Mouse (Mus musculus) forebrain, embryonic 15.5 days (tissue): ENCODE measurements around the gene Atp1a4. TPM values are rescaled to one million over a fixed set of nuclear protein-coding genes. Genes with fewer than 3 reads are reported as not detected.

Experiments used
- ATAC-seq: fragments of 200-750 bp; cut with Nextera tagmentation; replicated peaks from 2 replicates; pipeline ENCODE4 v1.8.0; 2017; ENCODE audit warnings: mild to moderate bottlenecking, moderate TSS enrichment, moderate library complexity
- H3K27ac ChIP-seq: fragments of 300-500 bp; sonication (generic); replicated peaks from 2 replicates; pipeline ENCODE4 v1.5.1; 2015; ENCODE audit warnings: mild to moderate bottlenecking, inconsistent platforms
- H3K27me3 ChIP-seq: fragments of 300-500 bp; sonication (generic); 2 replicates; pipeline ENCODE4 v1.6.1; 2015; ENCODE audit warnings: inconsistent platforms
- H3K36me3 ChIP-seq: fragments of 300-500 bp; sonication (generic); 2 replicates; pipeline ENCODE4 v1.6.1; 2015; ENCODE audit warnings: mild to moderate bottlenecking, inconsistent platforms
- H3K4me1 ChIP-seq: fragments of 300-500 bp; sonication (generic); 2 replicates; pipeline ENCODE4 v1.6.1; 2015; ENCODE audit warnings: inconsistent platforms
- H3K4me2 ChIP-seq: fragments of 300-500 bp; sonication (generic); replicated peaks from 2 replicates; pipeline ENCODE4 v1.6.1; 2015; ENCODE audit warnings: mild to moderate bottlenecking, inconsistent platforms
- H3K4me3 ChIP-seq: fragments of 300-500 bp; sonication (generic); 2 replicates; pipeline ENCODE4 v1.5.1; 2015; ENCODE audit warnings: mild to moderate bottlenecking, inconsistent platforms
- H3K9ac ChIP-seq: fragments of 300-500 bp; sonication (generic); replicated peaks from 2 replicates; pipeline ENCODE4 v1.6.1; 2015; ENCODE audit warnings: mild to moderate bottlenecking, inconsistent platforms
- H3K9me3 ChIP-seq: fragments of 300-500 bp; sonication (generic); 2 replicates; pipeline ENCODE4 v1.6.1; 2016; ENCODE audit warnings: inconsistent platforms
- WGBS: fragments of 180-500 bp; shearing (Covaris S2); methylation state at CpG from one replicate; pipeline ENCODE4 v1.1.7; 2015; ENCODE audit warnings: mixed read lengths; 5-methylcytosine and 5-hydroxymethylcytosine counted together
- polyA plus RNA-seq: library from polyadenylated mRNA; unstranded; fragments of >200 nt; fragmentation: Nextera tagmentation; extraction: Ambion mirVana; gene quantifications from 2 replicates; pipeline ENCODE4 v1.2.1, GENCODE M21; 2015

Atp1a4 gene
- polyA plus RNA-seq, 1 experiment from 2014 or later, result 0.10 TPM

GRCm38 (mm10) chr1:172186401-172187289 lies 71.6 kb downstream of the Atp1a4 start:
- no peaks in the 10 kb centered on the region for H3K9me3 ChIP-seq
- H3K4me3 ChIP-seq, result no peak overlapping the region
- no peaks in the 10 kb centered on the region for H3K27me3 ChIP-seq
- H3K4me2 ChIP-seq, result no peak overlapping the region
- H3K27ac ChIP-seq, result no peak overlapping the region
- 94% methylated on average over 10 of the region's 10 CpGs for WGBS
- H3K36me3 ChIP-seq, result peaks cover 66% of the 10 kb centered on the region
- no peaks in the 10 kb centered on the region for H3K4me1 ChIP-seq
- H3K9ac ChIP-seq, result no peak overlapping the region
- ATAC-seq, result no peak

- Histone ChIP-seq H3K4me1 (no peaks in the 10 kb centered on the region), H3K4me3 (no peak overlapping the region), H3K9me3 (no peaks in the 10 kb centered on the region), H3K27me3 (no peaks in the 10 kb centered on the region), H3K4me2 (no peak overlapping the region), H3K36me3 (peaks cover 65% of the 10 kb centered on the region), H3K27ac (no peak overlapping the region), H3K9ac (no peak overlapping the region)
- ATAC-seq, result no peak
Measured at GRCm38 (mm10) chr1:172183915-172184314, 74.3 kb downstream of the Atp1a4 start.

GRCm38 (mm10) chr1:172183056-172183455 lies 75.2 kb downstream of the Atp1a4 start:
- Histone ChIP-seq H3K4me1 (no peaks in the 10 kb centered on the region), H3K4me3 (no peak overlapping the region), H3K9me3 (no peaks in the 10 kb centered on the region), H3K27ac (no peak overlapping the region), H3K27me3 (no peaks in the 10 kb centered on the region), H3K4me2 (no peak overlapping the region), H3K9ac (no peak overlapping the region), H3K36me3 (peaks cover 60% of the 10 kb centered on the region)
- 95% methylated on average over 6 of the region's 6 CpGs for WGBS
- no peak for ATAC-seq

- Histone ChIP-seq H3K27me3 (no peaks in the 10 kb centered on the region), H3K4me3 (no peak overlapping the region), H3K9me3 (no peaks in the 10 kb centered on the region), H3K36me3 (peaks cover 54% of the 10 kb centered on the region), H3K27ac (no peak overlapping the region), H3K9ac (no peak overlapping the region), H3K4me2 (no peak overlapping the region), H3K4me1 (no peaks in the 10 kb centered on the region)
- no peak for ATAC-seq
- WGBS, result 93% methylated on average over 3 of the region's 3 CpGs
Measured at GRCm38 (mm10) chr1:172181777-172182176, 76.4 kb downstream of the Atp1a4 start.

- Histone ChIP-seq H3K4me2 (no peak overlapping the region), H3K27me3 (no peaks in the 10 kb centered on the region), H3K9me3 (no peaks in the 10 kb centered on the region), H3K4me3 (no peak overlapping the region), H3K36me3 (peaks cover 49% of the 10 kb centered on the region), H3K4me1 (no peaks in the 10 kb centered on the region), H3K9ac (no peak overlapping the region), H3K27ac (no peak overlapping the region)
- WGBS, result 80% methylated on average over 4 of the region's 4 CpGs
- ATAC-seq, result no peak
Measured at GRCm38 (mm10) chr1:172180881-172181280, 77.3 kb downstream of the Atp1a4 start.

- H3K9me3 ChIP-seq, result no peaks in the 10 kb centered on the region
- no peaks in the 10 kb centered on the region for H3K27me3 ChIP-seq
- 78% methylated on average over 7 of the region's 7 CpGs for WGBS
- H3K27ac ChIP-seq, result no peak overlapping the region
- no peaks in the 10 kb centered on the region for H3K4me1 ChIP-seq
- no peak overlapping the region for H3K9ac ChIP-seq
- H3K4me2 ChIP-seq, result no peak overlapping the region
- H3K4me3 ChIP-seq, result no peak overlapping the region
- no peak for ATAC-seq
- peaks cover 58% of the 10 kb centered on the region for H3K36me3 ChIP-seq
Measured at GRCm38 (mm10) chr1:172179102-172179501, 79.1 kb downstream of the Atp1a4 start.

- Histone ChIP-seq H3K27ac (no peak overlapping the region), H3K27me3 (no peaks in the 10 kb centered on the region), H3K4me3 (no peak overlapping the region), H3K36me3 (peaks cover 68% of the 10 kb centered on the region), H3K9ac (no peak overlapping the region), H3K4me1 (peaks cover 3% of the 10 kb centered on the region; the same call in 1 of the 2 replicates), H3K4me2 (no peak overlapping the region), H3K9me3 (no peaks in the 10 kb centered on the region)
- no peak for ATAC-seq
- 73% methylated on average over 7 of the region's 7 CpGs for WGBS
Measured at GRCm38 (mm10) chr1:172177791-172178190, 80.4 kb downstream of the Atp1a4 start.

Other genes with a start within 250 kb of the Atp1a4 start
- gene Vangl2, start 230.0 kb downstream of the Atp1a4 start, polyA plus RNA-seq, result 48.0 and 51.5 TPM in 2 replicates
- gene Nhlh1, start 200.8 kb downstream of the Atp1a4 start, polyA plus RNA-seq, result 3.9 and 4.6 TPM in 2 replicates
- 207 TPM in 2 replicates for gene Copa, start 175.9 kb downstream of the Atp1a4 start, polyA plus RNA-seq
- gene Ncstn, start 175.6 kb downstream of the Atp1a4 start, polyA plus RNA-seq, result 104 and 105 TPM in 2 replicates
- 155 and 160 TPM in 2 replicates for gene Pex19, start 131.7 kb downstream of the Atp1a4 start, polyA plus RNA-seq
- 104 and 109 TPM in 2 replicates for gene Dcaf8, start 110.3 kb downstream of the Atp1a4 start, polyA plus RNA-seq
- 462 and 488 TPM in 2 replicates for gene Pea15a, start 51.6 kb downstream of the Atp1a4 start, polyA plus RNA-seq
- 6.2 and 6.4 TPM in 2 replicates for gene Casq1, start 38.5 kb downstream of the Atp1a4 start, polyA plus RNA-seq
- 137 and 162 TPM in 2 replicates for gene Igsf8, start 3.2 kb upstream of the Atp1a4 start, polyA plus RNA-seq
- 32.2 and 33.1 TPM in 2 replicates for gene Atp1a2, start 39.6 kb upstream of the Atp1a4 start, polyA plus RNA-seq
- 3.4 and 3.5 TPM in 2 replicates for gene Kcnj9, start 70.9 kb upstream of the Atp1a4 start, polyA plus RNA-seq
- gene Kcnj10, start 82.8 kb upstream of the Atp1a4 start, polyA plus RNA-seq, result 1.7 and 1.9 TPM in 2 replicates
- 4.7 TPM in 2 replicates for gene Pigm, start 118.1 kb upstream of the Atp1a4 start, polyA plus RNA-seq
- gene Slamf9, start 216.9 kb upstream of the Atp1a4 start, polyA plus RNA-seq, result not detected in 2 replicates
- gene Igsf9, start 223.4 kb upstream of the Atp1a4 start, polyA plus RNA-seq, result 74.0 and 78.3 TPM in 2 replicates
- 46.6 and 52.7 TPM in 2 replicates for gene Tagln2, start 241.6 kb upstream of the Atp1a4 start, polyA plus RNA-seq